Mouse (Mus musculus) kidney, postnatal 36 days (tissue): Measurements from ENCODE around the gene Acta1.

Experiments
- DNase-seq, 2 experiments: peaks; one replicate each; pipeline ENCODE4 v3.0.0; 2021 to 2022; ENCODE audit warnings: mixed read lengths in 2 of 2

The Acta1 gene

GRCm38 (mm10) chr8:123882412-123882811 is 12.1 kb downstream of the Acta1 start:
- DNase-seq: no peak

- no peak for DNase-seq
These were observed 13.7 kb downstream of the Acta1 start for GRCm38 (mm10) chr8:123880821-123881350.

DNA sequence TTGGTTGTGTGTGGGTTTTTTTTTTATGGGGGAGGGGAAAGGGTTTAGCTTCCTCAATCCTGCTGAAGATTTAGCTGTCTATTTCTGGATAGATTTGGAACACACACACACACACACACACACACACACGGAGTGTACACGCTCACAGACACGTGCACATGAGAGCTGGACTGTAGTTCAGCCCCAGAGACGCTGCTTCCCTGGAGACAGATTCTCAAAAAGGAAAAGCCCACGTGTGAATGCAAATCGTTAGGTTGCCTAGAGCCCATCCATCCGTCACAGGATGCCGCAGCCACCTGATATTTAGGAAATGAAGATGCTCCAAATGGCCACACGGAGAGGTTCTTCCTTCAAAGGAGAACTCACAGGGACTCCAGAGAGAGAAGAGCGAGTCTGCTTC is 14.3 kb downstream of the Acta1 start:
- DNase-seq: no peak

DNA sequence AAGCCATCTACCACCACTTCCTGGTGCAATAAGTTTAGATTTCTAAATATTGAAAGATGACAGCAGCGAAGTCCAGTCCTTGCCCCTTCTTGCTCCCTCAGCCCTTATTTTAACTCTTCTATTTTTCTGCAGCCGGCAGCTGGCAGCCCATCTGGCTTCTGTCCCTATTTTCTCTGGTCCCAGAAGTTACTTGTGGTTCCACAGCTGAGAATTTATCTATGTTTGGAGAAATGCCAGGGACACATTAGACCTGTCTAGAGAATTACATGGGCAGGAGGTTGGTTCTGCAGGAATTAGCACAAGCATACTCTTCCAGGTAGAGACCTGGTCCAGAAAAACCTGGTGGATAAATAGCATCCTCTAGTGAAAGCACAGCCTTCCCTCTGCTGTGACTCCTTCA is 16.7 kb downstream of the Acta1 start:
- no peak for DNase-seq

- DNase-seq: no peak
These were observed 20.2 kb downstream of the Acta1 start for GRCm38 (mm10) chr8:123874324-123874723.

GRCm38 (mm10) chr8:123873364-123873763 is 21.2 kb downstream of the Acta1 start:
- no peak for DNase-seq

- no peak for DNase-seq
These were observed 22.5 kb downstream of the Acta1 start for GRCm38 (mm10) chr8:123872048-123872447.

- DNase-seq: no peak
These were observed 27.6 kb downstream of the Acta1 start for GRCm38 (mm10) chr8:123866971-123867370.

DNA sequence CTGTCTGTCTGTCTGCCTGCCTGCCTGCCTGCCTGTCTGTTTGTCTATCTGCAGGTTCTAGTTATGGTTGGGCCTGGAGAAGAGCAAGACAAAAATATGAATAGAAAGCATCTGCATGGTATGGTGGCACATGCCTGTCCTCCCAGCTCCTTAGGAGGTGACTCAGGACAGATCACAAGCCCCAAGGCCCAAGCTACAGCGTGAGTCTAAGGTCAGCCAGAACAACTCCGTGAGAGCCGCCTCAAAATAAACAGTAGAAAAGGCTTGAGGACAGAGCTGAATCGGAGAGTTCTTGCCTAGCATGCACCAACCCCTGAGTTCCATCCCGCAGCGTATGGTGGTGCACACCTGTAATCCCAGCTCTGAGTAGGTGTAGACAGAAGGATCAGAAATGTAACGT is 28.8 kb downstream of the Acta1 start:
- no peak for DNase-seq

DNA sequence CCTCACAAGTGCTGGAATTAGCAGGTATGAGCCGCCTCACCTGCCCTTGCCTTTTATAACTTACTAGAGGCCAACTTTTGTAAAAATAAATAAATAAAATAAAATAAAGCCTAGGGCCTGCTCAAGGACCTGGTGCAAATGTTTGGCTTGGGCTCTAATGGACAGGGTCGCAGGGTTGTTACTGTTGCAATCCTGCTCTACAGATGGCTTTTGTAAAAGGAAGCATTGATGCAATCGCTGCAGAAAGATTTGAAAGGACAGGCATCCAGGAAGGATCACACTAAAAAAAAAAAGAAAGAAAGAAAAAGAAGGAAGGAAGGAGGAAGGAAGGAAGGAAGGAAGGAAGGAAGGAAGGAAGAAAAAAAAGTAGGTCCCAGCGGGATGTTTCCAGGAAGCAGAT is 34.2 kb downstream of the Acta1 start:
- no peak for DNase-seq

- DNase-seq: peak; percentile 29 to 59
These were observed 34.8 kb downstream of the Acta1 start, which contains the start of gene Ccsap for GRCm38 (mm10) chr8:123859648-123860259. Ccsap (minus strand) TSS chr8:123860209.

- DNase-seq: peak; percentile 93 to 96
These were observed 35.5 kb downstream of the Acta1 start for GRCm38 (mm10) chr8:123858941-123859647.

DNA sequence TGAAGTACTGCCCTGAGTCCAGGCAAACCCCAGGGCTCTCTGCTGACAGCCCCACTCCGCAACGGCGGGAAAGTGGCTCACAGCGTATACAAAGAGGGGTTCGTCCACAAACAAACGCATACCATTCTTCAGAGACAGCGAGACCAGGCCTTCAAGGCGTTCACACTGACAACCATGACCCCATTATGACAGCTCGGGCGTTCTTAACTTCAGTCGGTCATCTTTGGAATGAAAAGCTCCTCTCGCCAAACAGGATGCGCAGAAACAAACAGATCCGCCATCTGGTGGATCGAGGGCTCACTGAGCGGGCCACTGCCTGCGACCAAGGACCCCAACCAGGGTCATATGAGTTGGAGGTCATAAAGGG is 36.0 kb downstream of the Acta1 start:
- DNase-seq: no peak

DNA sequence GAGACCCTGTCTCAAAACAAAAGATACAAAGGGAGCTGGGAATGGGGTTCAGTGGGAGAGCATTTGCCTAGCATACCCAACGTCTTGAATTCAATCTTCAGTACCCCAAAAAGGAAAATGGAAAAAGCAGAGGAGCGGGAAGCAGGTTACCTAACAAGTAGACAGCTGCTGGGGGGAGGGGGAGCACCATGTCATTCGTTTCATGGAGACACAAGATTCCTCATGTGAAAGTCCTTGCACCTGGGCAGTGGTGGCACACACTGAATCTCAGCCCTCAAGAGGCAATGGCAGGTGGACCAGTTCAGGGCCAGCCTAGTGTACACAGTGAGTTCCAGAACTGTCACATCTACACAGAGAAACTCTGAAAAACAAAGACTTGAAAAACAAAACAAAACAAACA is 37.2 kb downstream of the Acta1 start:
- DNase-seq: no peak

DNA sequence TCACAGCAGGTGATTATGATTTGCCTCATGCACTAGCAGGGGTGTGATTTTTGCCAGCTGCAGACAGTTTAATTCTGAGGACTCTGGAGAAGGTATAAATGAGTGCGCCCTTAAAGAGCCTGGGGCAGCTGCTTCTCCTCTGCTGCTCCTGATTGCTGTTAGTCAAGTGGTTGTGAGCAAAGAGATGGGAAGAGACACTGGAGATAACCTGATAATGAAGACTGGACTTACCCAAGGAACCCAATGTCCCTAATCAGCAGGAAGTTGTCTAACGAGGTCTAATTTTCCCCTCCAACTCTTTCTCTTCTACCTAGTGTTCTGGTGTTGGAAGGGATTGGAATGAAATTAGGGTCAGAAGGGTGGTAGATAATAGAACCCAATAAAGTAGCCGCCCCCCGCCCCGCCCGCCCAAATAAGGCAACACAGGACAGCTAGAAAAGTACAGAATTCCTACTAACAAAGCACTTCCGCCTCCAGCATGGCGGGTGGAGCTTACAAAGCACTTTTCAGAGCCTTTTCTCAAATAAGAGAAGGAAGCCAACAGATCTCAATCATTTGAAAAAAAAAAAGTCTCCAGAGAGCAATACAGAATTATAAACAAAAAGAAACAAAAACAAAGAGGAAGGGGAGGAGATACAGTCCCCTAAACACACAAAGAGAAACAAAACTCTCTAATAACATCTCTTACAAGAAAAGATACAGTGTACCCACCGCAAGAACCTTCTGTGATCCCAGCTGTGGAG is 39.6 kb downstream of the Acta1 start:
- no peak for DNase-seq

DNA sequence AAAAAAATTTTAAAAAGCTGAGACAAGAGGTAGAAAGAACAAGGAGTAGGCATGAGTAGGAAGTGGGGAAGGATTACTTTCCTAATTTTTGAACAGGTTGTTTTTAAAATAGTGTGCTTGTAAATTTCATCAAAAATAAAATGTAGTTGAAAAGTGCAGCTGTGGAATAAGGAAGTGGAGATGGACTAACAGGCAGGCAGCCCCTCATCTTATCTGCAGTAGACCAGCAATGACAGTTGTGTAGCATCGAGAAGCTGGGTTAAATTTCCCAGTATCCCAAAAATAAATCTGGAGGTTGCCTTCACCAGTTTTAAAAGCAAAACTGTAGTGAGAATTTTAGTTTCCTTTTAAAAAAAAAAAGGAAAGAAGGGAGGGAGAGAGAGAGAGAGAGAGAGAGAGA is 40.3 kb downstream of the Acta1 start:
- no peak for DNase-seq

- no peak for DNase-seq
These were observed 43.0 kb downstream of the Acta1 start for GRCm38 (mm10) chr8:123851590-123851989.

GRCm38 (mm10) chr8:123849352-123849751 is 45.2 kb downstream of the Acta1 start:
- DNase-seq: no peak

- DNase-seq: peak in 1 of 2 experiments; percentile 27
These were observed 47.0 kb downstream of the Acta1 start for GRCm38 (mm10) chr8:123847546-123847945.

DNA sequence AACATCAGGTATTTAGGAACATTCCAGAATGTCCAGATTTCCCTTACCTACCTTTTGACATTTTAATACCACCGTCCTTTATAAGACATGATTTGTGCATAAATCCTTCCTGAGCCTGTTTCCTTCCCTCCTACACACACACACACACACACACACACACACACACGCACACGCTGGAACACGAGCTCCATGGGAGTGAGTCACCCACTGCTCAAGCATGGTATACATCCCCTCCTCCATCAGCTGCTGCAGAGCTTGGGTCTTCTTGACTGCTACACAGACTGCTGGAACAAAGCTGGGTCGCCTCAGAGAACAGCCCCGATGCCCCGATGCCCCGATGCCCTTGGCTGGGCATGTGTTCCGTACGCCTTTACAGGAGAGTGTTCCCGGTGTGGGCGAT is 48.0 kb downstream of the Acta1 start:
- DNase-seq: no peak

- DNase-seq: no peak
These were observed 48.6 kb downstream of the Acta1 start for GRCm38 (mm10) chr8:123845991-123846390.

DNA sequence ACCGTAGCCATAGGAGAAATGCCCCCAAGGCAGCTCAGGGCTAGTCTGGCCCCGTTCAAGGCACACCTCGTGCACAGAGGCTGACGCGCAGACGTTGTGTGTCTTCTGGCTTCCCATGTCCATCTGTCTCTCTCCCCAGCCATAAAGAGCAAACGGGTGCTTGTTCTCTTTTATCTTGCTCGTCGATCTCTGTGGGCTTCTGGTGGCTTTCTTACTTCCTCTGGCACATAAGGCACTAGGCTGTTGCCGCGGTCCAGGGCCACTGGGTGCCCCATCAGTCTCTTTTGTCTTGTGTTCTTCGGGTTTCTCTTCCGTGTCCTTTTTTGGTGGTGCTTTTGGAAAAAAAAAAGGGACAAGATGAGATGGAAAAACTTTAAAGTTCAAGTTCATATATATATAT is 49.4 kb downstream of the Acta1 start:
- no peak for DNase-seq

DNA sequence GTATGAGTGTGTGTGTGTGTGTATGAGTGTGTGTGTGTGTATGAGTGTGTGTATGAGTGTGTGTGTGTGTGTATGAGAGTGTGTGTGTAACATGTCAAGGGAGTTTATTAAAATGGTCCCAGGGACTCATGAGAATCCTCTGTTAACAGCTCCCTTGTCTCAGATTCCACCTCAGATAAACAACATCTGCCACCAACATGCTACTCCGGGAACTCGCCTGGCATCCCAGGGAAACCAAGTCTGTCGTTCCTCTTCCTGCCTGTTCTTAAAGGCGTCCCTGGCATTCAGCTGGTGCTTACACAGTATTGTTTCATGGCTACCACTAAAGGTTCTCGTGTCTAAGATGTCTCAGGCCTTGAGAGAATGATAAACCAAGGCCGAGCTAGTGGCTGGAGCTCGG is 50.2 kb downstream of the Acta1 start:
- DNase-seq: no peak

GRCm38 (mm10) chr8:123842086-123842485 is 52.5 kb downstream of the Acta1 start:
- DNase-seq: no peak
